Mouse (Mus musculus) cerebellum, postnatal 25 days (tissue): Measurements from ENCODE around the gene Olfr1177-ps.

Experiments
- DNase-seq, 2 experiments: peaks; one replicate each; pipeline ENCODE4 v3.0.0; 2021; ENCODE audit warnings: mixed read lengths in 2 of 2

Gene Olfr1177-ps

GRCm38 (mm10) chr2:88346392-88346791, at the start of gene Olfr1177-ps:
TSS of gene Olfr1177-ps (minus strand) at chr2:88346492.
- DNase-seq = no peak

- DNase-seq = no peak
Measured at GRCm38 (mm10) chr2:88386762-88387161, 40.5 kb upstream of the Olfr1177-ps start, which contains the start of gene Olfr1178. TSS of gene Olfr1178 (plus strand) at chr2:88387062.

GRCm38 (mm10) chr2:88356304-88356703, 10.0 kb upstream of the Olfr1177-ps start:
- no peak for DNase-seq

- no peak for DNase-seq
Measured at GRCm38 (mm10) chr2:88336421-88336820, 9.9 kb downstream of the Olfr1177-ps start, which contains the start of gene Olfr1176. TSS of gene Olfr1176 (plus strand) at chr2:88336721.

- DNase-seq = no peak
Measured at GRCm38 (mm10) chr2:88327115-88327514, 19.2 kb downstream of the Olfr1177-ps start, which contains the start of gene Olfr1175-ps. TSS of gene Olfr1175-ps (minus strand) at chr2:88327215.

GRCm38 (mm10) chr2:88315035-88315434, 31.3 kb downstream of the Olfr1177-ps start, which contains the start of gene Olfr1174-ps:
TSS of gene Olfr1174-ps (minus strand) at chr2:88315135.
- DNase-seq = no peak
